Mouse (Mus musculus) cortical plate, adult 2 months (tissue): ENCODE results near the gene Rala.

Experiments used
- CTCF ChIP-seq: fragments of 200-500 bp; IDR thresholded peaks from 2 replicates; pipeline ENCODE4 v1.5.1; 2011; ENCODE audit warnings: mild to moderate bottlenecking, control low read depth, low read length; ENCODE audit not compliant: insufficient read depth; ENCODE audit errors: extremely low read depth
- POLR2A ChIP-seq: fragments of 200-500 bp; IDR thresholded peaks from 2 replicates; pipeline ENCODE4 v1.6.1; 2011; ENCODE audit warnings: mild to moderate bottlenecking, low read length, control low read depth; ENCODE audit not compliant: insufficient read depth; ENCODE audit errors: extremely low read depth

DNA sequence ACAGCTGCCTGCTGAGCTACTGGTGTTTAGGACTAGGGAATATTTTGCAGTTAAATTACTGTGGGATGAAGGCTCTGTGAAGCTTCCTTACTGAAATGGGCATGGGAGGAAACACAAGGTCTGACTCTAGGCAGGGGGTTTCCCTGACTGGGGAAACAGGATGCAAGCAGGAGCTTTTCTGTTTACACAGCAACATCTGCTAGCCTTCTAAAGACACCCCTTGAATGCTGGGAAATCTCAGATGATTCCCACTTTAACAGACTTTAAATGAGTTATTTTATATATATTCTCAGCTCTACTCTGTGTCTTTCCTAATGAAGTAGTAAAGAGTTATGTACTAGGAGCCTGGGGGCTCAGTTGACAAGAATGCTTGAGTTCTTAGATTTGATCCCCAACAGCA lies 65.0 kb downstream of the Rala start:
- no peak for TF ChIP-seq CTCF
- TF ChIP-seq POLR2A = no peak
